Mouse (Mus musculus): Measurements from ENCODE around the gene Sv2b.
"Not testable (repeated sequence)": the region's sequence is repeated elsewhere in the genome, so short reads cannot be mapped to it uniquely, and the experiment has no call there.

Gene Sv2b

DNA sequence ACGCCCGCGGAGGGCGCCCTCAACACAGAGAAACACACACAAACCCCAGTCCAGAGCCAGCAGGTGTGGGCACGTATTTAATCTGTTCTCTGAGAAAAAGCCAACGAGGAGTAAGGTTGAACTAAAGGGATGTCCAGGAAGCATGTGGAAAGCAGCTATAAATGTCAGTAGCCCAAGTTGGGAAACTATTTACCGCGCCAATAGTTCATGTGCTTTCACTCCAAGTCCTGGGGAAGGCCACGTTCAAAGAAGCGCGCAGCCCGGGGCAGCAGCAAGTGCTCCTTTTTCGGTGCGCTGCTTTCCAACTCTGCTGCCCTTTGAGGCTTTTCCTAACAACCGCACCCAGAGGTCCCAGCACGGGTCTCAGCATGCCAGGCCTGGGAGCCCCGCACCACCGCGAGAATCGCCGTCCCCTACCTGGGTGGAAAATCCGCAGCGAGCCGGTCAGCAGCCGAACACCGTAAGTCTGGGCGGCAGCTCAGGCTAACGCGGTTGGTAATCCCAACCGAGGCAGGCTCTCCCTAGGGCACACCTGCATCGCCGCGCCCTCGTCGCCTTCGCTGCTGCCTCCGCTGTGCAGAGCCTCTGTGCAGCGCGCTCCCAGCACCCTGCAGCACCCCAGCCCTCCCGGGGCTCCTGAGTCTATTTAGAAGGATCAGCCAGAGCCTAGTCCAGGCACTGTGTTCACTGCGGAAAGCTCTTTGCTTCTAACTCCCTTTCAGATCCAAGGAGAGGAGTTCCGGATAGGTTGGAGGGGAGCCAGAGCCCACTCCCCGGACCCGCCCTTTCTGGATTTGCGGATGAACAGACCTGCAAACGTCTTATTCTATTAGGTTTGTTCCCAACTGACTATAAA is at the start of gene Sv2b:
TSS of gene Sv2b (minus strand) at position 806 of the 856 bp plus-strand sequence.
- peak; percentile 60 for DNase-seq

DNA sequence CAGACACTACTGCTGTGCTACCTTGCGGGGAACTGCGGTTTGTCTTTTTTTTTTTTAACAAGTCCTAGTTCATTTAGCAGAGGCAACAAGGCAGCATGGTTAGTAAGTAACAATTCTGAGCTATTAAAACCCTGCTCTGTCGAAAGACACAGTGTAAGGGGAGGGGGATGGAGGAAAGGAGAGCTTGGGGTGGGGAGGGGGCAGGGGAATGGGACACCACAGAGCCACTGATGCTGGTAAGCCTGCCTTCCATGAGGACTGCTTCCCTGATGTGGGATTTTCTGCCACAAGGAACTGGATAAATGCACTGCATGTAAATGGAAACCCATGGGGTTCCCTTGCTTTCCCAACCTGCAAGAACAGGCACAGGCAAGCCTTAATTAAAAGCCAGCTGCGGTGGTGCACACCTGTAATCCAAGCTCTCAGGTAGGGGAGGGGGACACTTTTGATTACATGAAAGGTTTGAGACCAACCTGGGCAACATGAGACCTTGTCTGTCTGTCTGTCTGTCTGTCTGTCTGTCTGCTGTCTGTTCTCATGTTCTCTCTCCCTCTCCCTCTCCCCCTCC is 49.3 kb upstream of the Sv2b start:
- no peak for DNase-seq

DNA sequence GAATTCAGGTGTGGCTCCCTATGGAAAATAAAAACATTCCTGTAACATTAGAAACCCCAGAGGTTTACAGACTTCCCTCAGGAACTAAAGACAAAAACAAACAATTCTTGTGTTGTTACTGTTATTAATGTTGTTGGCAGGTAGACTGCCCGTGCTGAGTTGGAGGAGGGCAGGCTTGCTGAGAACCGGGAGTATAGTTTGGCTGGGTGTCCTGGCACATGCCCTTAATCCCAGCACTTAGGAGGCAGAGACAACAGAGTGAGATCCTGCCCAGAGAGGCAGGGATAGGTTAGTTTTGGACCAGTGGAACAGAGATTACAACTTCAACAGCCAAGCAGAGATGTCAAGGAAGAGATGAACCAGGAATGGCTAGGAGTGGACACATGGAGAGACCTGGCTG is 46.5 kb upstream of the Sv2b start:
- DNase-seq: no peak

DNA sequence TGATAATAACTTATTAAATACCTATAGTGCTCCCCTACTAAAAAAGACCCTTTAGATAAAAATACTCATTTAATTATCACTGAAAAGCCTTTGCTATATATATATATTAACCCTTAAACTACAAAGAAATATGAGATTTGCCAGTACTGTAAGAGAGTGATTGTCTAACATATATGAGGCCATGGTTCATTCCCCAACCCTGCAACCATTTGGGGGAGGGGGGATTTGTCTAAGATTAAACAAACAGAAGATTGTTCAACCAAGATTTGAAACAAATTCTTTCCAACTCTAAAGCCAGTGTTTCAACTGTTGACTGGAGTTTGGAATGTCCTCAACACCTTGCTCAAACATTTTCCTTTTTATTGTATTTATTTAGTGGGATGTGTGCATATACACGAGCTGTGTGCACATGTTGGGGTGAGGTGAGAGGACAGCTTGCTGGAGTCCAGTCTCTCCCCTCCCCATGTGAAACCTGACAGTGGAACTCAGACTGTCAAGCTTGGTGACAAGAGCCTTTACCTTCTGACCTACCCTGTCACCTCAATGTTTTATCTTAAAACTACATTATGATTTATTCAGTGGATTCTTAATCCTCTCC is 43.8 kb upstream of the Sv2b start:
- DNase-seq: no peak

DNA sequence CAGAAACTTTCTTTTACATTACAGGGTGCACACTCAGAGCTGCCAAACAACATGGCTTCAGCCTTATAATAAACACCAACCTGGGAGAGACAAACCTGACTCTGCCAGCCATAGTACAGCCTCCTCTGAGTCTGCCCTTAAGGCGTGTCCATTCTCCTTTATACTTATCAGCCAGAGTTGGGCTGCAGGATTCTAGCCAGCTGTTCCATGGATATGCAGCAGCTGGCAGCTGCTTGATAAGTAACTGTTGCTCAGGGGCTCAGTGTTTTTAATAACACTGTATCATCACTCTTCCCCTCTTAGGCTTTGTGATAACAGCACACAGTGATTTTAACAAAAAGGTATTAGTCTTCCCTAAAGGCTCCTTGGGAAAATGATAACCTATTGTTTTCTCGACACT is 41.1 kb upstream of the Sv2b start:
- DNase-seq: no peak

DNA sequence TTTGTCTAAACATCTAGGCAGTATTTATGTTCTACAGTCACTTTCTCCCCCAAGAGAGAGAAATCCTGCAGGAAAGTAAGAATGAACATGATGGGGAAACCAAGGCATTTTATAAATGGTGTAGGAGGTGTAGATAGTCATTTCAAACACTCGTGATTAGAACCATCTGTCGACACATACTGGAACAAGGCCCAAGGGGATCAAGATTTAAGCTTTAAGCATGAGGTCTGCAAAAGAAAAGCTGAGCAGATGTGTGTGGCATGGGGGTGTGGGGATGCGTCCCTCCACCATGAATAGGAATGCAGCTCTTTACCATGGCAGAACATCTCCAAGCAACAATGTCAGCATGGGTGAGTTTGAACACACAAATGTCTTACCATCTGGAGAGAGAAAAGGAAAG is 23.2 kb upstream of the Sv2b start:
- DNase-seq: peak; percentile 49

DNA sequence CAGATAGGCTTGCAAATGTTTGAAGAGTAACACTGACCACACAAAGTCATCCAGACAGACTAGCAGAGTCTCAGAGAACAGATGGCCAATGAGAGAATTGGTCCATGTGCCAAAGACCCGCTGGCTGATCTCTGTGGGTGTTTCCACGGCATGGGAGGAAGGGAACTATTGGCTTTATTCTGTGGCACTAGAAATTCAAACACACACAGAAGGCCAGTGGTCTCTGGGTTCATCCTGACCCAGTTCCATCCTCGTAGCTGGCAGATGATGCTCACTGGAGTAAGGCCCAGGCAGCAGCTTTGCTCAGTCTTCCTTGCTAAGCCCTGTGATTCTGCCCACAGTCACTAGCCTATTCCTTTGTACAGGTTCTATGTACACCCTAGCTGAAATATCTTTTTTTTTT is 20.7 kb upstream of the Sv2b start:
- DNase-seq: peak; percentile 47

DNA sequence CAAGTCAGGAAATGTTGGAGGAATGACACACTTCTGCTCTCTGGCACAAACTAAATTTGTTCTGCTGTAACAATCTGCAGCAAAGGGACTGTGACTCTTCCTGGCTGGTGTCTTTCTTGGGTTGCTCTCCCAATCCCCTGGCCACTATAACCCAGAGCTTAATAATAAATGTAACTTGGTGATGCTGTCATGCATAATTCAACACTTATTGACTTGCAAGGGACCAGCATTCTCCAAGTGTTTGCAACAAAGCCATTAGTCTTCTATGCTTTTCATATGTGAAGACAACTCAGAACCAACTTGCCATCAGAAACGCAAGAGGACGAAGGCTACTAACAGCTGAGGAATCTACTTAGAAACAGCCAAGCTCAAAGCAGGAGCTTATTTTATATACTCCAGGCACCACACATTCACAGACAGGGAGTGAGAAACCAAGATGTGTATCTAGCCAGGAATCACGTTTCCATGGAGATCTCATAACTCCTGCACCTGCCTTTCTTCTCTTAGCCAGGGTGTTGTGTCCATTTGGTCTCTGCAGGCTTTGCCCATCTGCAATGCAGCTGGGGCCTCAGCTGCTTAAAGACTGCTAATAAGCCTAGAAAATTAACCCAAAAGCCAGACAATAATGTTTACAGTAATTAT is 19.8 kb upstream of the Sv2b start:
- peak; percentile 44 for DNase-seq

DNA sequence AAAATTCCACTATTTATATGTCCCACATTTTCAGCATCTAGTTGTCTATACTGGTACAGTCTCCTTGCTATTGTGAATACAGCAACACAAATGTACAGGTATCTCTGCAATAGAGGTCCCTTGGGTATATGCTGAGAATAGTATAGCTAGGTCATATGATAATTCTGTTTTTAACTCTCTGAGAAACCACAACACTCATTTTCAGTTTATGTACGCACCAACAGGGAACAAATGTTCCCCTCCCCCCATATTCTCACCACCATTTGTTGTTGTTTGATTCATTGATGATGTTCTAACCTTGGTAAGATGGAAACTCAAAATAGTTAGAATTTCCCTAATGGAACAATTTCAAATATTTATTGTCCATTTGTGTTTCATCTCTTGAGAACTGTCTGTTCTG is 16.2 kb upstream of the Sv2b start:
- DNase-seq: no peak

DNA sequence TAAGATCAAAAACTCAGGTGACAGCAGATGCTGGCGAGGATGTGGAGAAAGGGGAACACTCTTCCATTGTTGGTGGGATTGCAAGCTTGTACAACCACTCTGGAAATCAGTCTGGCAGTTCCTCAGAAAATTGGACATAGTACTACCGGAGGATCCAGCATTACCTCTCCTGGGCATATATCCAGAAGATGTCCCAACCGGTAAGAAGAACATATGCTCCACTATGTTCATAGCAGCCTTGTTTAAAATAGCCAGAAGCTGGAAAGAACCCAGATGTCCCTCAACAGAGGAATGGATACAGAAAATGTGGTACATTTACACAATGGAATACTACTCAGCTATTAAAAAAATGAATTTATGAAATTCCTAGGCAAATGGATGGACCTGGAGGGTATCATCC is 13.7 kb upstream of the Sv2b start:
- DNase-seq: not testable (repeated sequence)

DNA sequence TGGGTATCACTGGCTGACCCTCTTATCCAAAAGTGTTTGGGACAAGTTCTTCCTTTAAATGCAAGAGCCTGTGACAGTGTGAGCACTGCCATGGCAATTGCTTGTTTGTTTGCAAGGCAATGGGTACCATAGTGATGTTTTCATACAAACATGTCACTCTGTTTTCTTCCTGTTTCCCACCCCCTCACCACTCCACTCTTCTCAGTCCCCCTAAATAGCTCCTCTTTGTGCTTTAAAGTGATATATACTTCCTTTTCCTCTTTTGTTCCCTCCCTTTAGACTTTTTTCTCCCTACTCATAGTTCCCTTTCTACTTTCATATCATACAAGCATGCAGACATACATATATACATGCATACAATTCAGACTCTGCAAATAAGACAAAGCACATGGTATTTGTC is 10.9 kb upstream of the Sv2b start:
- DNase-seq: no peak

DNA sequence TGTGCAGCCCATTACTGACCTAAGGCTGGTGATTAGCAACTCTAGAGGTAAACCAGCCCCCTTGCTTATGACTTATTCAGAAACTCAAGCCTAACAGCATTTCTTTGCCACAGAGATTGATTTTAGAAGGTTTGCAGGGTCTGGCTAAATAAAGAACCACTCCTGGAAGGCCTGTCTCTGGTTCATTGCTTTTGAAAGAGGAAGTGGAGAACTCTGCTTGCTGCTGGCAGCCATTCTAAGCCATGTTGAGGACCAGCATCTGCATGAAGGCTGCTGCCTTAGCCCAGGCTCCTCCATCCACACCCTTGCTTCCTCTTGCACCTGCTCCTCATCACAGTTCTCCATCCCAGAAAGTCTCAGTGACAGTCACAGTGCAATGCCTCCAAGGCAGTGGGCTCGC is 9.3 kb upstream of the Sv2b start:
- DNase-seq: no peak

DNA sequence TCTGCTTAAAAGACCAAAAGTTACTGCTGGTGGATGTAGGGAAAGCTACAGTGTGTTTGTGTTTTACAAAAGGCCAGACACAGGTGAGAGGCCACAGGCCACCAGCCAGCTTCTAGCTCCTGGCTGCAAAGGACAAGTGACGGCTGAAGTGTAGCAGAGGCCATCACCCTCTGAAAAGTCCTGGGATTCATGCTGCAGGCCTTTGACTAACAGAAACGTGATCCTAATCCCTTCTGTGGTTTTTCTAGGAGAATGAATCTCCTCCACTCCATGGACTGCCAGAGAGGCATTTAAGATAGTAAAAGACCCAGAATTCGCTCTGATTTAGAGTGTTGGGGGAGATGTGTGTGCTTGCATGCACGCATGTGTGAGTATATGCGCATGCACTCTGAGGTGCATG is 5.8 kb upstream of the Sv2b start:
- no peak for DNase-seq

DNA sequence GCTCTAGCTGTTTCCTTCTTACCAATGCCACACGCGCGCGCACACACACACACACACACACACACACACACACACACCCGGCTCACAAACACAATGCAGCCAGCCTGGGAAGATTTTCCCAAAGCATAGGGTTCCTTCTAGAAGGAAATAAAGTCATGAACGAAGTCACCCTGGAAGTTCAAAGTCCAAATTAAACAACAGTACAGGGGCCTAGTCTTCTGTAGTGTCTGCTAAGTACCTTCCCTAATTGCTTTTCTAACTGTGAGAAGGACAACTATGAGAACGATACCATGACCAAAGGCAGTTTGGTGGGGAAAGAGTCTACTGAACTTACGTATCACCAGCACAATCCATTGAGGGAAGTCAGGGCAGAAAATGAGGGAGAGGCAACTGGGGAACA is 508 bp upstream of the Sv2b start:
- DNase-seq: no peak

DNA sequence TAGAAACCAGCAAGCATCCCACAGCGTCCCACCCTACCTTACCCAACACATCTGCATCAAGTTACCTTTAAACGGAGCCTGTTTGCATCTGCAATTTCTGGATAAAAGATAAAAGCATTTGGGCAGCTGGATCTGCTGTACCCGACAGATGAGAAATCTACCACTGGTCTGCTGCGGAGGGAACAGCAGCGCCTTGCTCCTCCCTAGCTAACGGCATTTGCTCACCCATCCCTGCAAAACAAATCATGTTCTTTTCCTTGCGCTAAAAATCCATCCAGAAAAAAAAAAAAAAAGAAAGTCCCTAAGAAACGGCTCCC is 964 bp downstream of the Sv2b start:
- DNase-seq: no peak

DNA sequence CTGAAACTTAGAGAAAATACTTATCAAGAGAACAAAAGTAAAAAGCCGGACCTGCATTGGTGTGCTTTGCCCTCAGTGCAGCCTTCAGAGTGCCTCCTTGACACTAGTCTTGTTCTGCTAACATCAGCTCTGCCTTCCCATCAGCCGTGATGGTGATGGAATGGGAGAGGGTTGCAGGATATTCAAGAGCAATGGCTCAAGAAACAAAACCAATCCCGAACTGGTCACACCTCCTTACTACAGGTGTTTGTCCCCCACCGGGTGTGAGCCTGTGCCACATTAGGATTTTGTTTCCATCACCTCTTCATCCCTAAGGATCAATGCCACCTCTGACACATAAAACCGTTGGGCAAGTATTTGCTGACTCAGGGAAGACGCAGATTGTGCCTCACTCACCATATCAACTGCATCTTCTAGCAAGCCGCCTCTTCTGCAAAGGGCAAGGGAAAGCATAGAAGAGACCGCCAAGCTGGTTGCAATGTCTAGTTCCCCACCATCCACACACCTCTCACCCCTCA is 1.4 kb downstream of the Sv2b start:
- DNase-seq: peak; percentile 25

DNA sequence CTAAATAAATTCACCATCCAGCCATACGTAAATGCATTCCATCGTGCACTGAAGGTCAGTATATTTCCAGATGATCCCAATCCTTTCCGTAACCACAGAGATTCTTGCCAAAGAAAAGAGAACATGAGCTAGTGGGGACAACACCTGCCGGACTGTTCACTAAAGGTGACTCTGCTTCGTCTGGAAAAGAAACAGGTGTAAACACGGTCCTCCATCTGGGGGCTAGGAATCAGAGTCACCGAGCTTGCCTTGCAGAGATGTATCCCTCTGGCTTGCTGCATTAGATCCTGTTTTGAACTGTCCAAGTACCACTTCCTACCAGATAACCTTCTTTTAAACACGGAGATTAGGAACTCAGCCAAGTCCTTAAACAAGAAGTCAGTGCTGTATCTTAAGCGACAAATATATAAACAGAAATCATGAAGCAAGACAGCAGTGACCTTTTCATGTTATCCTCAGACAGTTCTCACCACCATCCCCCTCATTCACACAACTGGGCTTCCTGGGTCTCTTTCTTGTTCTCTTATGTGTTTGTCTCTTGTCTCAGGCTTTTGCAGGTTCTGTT is 3.1 kb downstream of the Sv2b start:
- no peak for DNase-seq

DNA sequence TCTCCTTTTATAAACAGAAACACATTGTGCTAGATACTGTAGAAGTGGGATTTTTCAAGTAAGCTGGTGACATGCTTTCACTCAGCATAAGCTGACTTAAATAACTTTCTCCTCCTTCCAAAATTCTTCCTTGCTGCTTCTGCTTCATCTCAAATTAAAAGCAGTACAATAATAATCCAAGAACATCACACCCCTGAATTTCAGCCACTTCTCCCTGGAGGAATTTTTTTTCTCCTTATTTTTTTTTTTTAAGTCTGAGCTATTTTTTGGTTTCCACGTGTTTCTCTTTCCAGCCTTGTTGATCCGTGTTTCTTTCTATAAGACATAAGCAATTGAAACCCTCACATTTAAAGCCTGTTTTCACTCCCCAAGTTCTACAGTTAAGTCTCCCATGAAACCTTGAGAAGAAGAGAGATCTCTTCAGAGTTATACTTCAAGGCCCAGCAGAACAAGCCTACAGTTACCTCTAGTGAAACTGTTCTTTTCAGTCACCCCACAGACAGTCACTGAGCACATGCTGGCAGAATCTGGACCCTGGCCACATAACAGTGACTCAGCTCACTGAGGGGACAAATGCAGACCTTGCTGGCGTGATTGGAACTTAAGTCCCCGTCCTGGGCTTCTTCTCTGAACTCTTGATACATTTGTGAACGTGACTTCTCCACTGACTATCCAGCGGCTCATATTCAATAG is 6.4 kb downstream of the Sv2b start:
- no peak for DNase-seq

DNA sequence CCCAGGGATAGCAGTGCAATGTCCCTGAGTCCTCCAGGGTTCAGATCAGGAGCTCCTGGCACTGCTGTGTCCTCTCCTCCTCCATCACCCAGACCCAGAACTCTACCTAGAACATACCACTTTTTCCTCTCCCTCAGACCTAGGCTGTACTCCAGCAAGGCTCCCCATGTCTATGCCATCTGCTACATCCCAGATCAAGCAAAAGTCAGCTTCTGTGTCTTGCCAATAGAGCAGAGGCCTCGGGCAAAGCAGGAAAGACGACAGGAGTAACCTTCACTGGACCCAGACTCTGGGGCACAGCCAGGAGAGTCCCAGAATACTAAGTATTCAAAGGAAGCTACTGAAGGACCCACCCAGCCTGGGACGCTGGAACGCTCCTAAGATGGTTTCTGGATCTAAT is 9.8 kb downstream of the Sv2b start:
- DNase-seq: no peak

DNA sequence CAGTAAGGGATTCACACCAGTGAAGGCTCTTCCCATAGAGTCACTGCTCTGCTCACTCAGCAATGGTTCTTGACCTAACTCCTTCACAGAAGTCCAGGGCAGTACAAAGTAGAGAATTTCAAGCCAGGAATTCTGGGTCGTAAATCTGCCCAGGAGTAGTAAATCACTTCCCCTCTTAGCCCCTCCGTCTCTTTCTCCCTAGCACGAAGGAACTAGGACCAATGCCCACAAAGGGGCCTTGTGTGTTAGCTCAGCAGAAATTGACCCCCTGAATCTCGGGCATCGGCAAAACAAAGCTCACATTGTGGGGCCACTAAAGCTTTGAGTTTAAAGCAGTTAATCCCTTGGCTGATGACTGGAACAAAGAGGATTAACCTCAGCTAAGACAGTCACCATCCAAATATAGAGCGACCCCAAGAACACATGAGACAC is 12.4 kb downstream of the Sv2b start:
- peak; percentile 88 for DNase-seq

DNA sequence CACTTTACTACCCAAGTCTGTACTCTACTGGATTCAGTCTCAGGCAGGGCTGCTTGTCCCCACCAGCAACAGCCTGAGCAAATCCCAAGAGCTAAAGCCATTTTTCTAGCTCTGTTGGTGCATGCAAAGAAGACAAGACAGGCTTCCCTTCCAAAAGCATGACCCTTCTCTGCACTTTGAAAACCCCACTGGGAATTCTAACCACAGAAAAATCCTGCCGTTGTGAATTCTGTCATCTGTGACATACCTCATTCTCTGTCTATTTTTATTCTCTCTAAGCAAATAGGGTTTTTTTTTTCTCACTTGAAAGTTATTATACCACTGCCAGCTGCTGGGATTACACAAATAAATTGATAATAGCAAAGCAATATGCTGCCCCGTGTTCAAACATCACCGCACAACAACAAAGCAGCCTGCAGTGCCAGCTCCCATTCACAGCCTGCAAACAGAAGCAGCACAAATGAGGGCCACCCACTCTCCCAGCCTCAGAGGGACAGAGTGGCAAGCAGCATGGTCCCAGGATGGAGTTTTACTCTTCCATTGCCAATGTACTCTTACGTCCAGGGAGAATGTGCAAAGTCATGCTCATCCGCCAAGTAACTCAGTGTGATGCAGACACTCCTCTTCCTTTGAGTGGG is 13.7 kb downstream of the Sv2b start:
- DNase-seq: peak; percentile 69

DNA sequence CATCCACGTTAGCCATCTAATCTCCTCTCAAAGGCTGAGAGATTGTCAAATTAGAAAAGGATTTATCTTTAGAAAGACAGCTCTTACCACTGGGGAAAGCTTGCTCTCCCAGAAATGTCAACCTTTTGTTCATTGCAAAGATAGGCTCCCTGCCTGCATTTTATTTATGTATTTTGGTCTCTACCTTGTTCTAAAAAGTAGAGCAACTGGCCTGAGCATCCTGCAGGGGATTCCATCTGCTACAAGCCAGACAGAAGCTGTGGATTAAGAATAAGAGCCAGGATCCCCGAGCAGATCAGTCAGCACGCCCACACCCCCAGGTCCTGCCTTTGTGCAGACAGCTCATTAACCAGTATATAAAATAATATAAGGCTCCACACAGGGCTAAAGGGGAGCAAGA is 16.8 kb downstream of the Sv2b start:
- peak; percentile 60 for DNase-seq

Data from retina, postnatal 1 day (tissue).